Mouse (Mus musculus) MEL (cell line): Measurements from ENCODE around the gene Acr. TPM values are rescaled to one million over a fixed set of nuclear protein-coding genes. Genes with fewer than 3 reads are reported as not detected.

Source experiments
- DNase-seq: peaks from one replicate; pipeline ENCODE4 v3.0.0; 2011; ENCODE audit warnings: low read depth, low spot score
- H3K27ac ChIP-seq: 2 replicates; pipeline ENCODE4 v1.5.1; 2012; ENCODE audit warnings: low read depth, mild to moderate bottlenecking, control low read depth, low read length, moderate library complexity; ENCODE audit not compliant: control insufficient read depth
- H3K27me3 ChIP-seq, 2 experiments: fragments of 150-350 bp in 1 of 2; sonication (generic) in 1 of 2; 2 replicates each; pipeline ENCODE4 v1.6.1; 2012; ENCODE audit warnings: low read length in 2 of 2, mild to moderate bottlenecking in 2 of 2, improper control_type of control experiment in 1 of 2, moderate library complexity in 1 of 2; ENCODE audit not compliant: insufficient read depth in 2 of 2, control insufficient read depth in 1 of 2
- H3K36me3 ChIP-seq, 2 experiments: 2 replicates each; pipeline ENCODE4 v1.6.1; 2012 to 2014; ENCODE audit warnings: low read length in 2 of 2, improper control_type of control experiment in 1 of 2, inconsistent platforms in 1 of 2, mild to moderate bottlenecking in 1 of 2; ENCODE audit not compliant: insufficient read depth in 2 of 2, control insufficient read depth in 1 of 2
- H3K4me1 ChIP-seq, 2 experiments: fragments of 150-350 bp in 1 of 2; sonication (generic) in 1 of 2; 2 replicates each; pipeline ENCODE4 v1.6.1; 2012; ENCODE audit warnings: low read length in 2 of 2, improper control_type of control experiment in 1 of 2, mild to moderate bottlenecking in 1 of 2; ENCODE audit not compliant: insufficient read depth in 2 of 2, control insufficient read depth in 1 of 2
- H3K4me3 ChIP-seq, 2 experiments: fragments of 150-350 bp in 1 of 2; sonication (generic) in 1 of 2; 2 replicates each; pipeline ENCODE4 v1.5.1; 2012; ENCODE audit warnings: low read depth in 2 of 2, low read length in 2 of 2, mild to moderate bottlenecking in 2 of 2, moderate library complexity in 2 of 2, control low read depth in 1 of 2, improper control_type of control experiment in 1 of 2; ENCODE audit not compliant: control insufficient read depth in 1 of 2, insufficient read depth in 1 of 2
- H3K79me2 ChIP-seq: 2 replicates; pipeline ENCODE4 v1.6.1; 2012; ENCODE audit warnings: mild to moderate bottlenecking, low read length, moderate library complexity; ENCODE audit not compliant: control insufficient read depth, poor library complexity, insufficient read depth
- H3K9ac ChIP-seq: 2 replicates; pipeline ENCODE4 v1.6.1; 2012; ENCODE audit warnings: low read depth, mild to moderate bottlenecking, control low read depth, low read length, moderate library complexity; ENCODE audit not compliant: control insufficient read depth, poor library complexity, severe bottlenecking
- H3K9me3 ChIP-seq: fragments of 150-350 bp; sonication (generic); replicated peaks from 2 replicates; pipeline ENCODE4 v1.6.1; 2012; ENCODE audit warnings: mild to moderate bottlenecking, low read length, improper control_type of control experiment, moderate library complexity; ENCODE audit not compliant: insufficient read depth
- BHLHE40 ChIP-seq: IDR thresholded peaks from 2 replicates; pipeline ENCODE4 v1.6.1; 2012; ENCODE audit warnings: low read depth, mild to moderate bottlenecking, inconsistent platforms, low read length, improper control_type of control experiment, borderline replicate concordance
- CHD2 ChIP-seq: IDR thresholded peaks from 2 replicates; pipeline ENCODE4 v1.6.1; 2011; ENCODE audit warnings: low read length, improper control_type of control experiment
- E2F4 ChIP-seq: IDR thresholded peaks from 2 replicates; pipeline ENCODE4 v1.6.1; 2011; ENCODE audit warnings: low read depth, low read length, improper control_type of control experiment, borderline replicate concordance
- ELF1 ChIP-seq: IDR thresholded peaks from 2 replicates; pipeline ENCODE4 v1.6.1; 2014; ENCODE audit warnings: low read depth, mild to moderate bottlenecking, inconsistent platforms, low read length, improper control_type of control experiment, moderate library complexity
- EP300 ChIP-seq, 2 experiments: IDR thresholded peaks; 2 replicates each; pipeline ENCODE4 v1.6.1; 2011; ENCODE audit warnings: improper control_type of control experiment in 2 of 2, low read length in 2 of 2, low read depth in 1 of 2, mild to moderate bottlenecking in 1 of 2
- ETS1 ChIP-seq: IDR thresholded peaks from 2 replicates; pipeline ENCODE4 v1.6.1; 2012; ENCODE audit warnings: low read depth, mild to moderate bottlenecking, inconsistent platforms, low read length, improper control_type of control experiment, moderate library complexity
- GABPA ChIP-seq: IDR thresholded peaks from 2 replicates; pipeline ENCODE4 v1.6.1; 2012; ENCODE audit warnings: low read depth, mild to moderate bottlenecking, inconsistent platforms, low read length, improper control_type of control experiment, moderate library complexity
- GATA1 ChIP-seq: IDR thresholded peaks from 2 replicates; pipeline ENCODE4 v1.6.1; 2011; ENCODE audit warnings: low read depth, low read length, improper control_type of control experiment
- HCFC1 ChIP-seq: IDR thresholded peaks from 2 replicates; pipeline ENCODE4 v1.6.1; 2012; ENCODE audit warnings: low read depth, mild to moderate bottlenecking, inconsistent platforms, low read length, improper control_type of control experiment, moderate library complexity
- JUND ChIP-seq: IDR thresholded peaks from 2 replicates; pipeline ENCODE4 v1.6.1; 2011; ENCODE audit warnings: low read depth, mild to moderate bottlenecking, improper control_type of control experiment, low read length
- KAT2A ChIP-seq: conservative IDR thresholded peaks from 2 replicates; pipeline ENCODE4 v1.6.1; 2012; ENCODE audit warnings: low read depth, low read length, improper control_type of control experiment, inconsistent platforms
- MAFK ChIP-seq: IDR thresholded peaks from 2 replicates; pipeline ENCODE4 v1.6.1; 2011; ENCODE audit warnings: low read depth, mild to moderate bottlenecking, low read length, improper control_type of control experiment, borderline replicate concordance
- MEF2A ChIP-seq: IDR thresholded peaks from 2 replicates; pipeline ENCODE4 v1.6.1; 2014; ENCODE audit warnings: low read depth, mild to moderate bottlenecking, inconsistent platforms, low read length, improper control_type of control experiment; ENCODE audit not compliant: poor library complexity, insufficient replicate concordance, severe bottlenecking; ENCODE audit errors: extremely low read depth
- MXI1 ChIP-seq: IDR thresholded peaks from 2 replicates; pipeline ENCODE4 v1.6.1; 2011; ENCODE audit warnings: mild to moderate bottlenecking, low read depth, low read length, improper control_type of control experiment
- MYB ChIP-seq: IDR thresholded peaks from 2 replicates; pipeline ENCODE4 v1.6.1; 2011; ENCODE audit warnings: mild to moderate bottlenecking, low read depth, low read length, improper control_type of control experiment
- MYC ChIP-seq: IDR thresholded peaks from 2 replicates; pipeline ENCODE4 v1.6.1; 2011; ENCODE audit warnings: low read depth, mild to moderate bottlenecking, low read length, improper control_type of control experiment, moderate library complexity
- POLR2A ChIP-seq, 2 experiments: IDR thresholded peaks; 2 replicates each; pipeline ENCODE4 v1.6.1; 2011 to 2012; ENCODE audit warnings: low read length in 2 of 2, mild to moderate bottlenecking in 2 of 2, control low read depth in 1 of 2, improper control_type of control experiment in 1 of 2, low read depth in 1 of 2, moderate library complexity in 1 of 2; ENCODE audit not compliant: control insufficient read depth in 1 of 2, insufficient read depth in 1 of 2, poor library complexity in 1 of 2
- POLR2AphosphoS2 ChIP-seq: IDR thresholded peaks from 2 replicates; pipeline ENCODE4 v1.6.1; 2011; ENCODE audit warnings: low read length, improper control_type of control experiment
- POLR2AphosphoS5 ChIP-seq: IDR thresholded peaks from 2 replicates; pipeline ENCODE4 v1.6.1; 2012; ENCODE audit warnings: low read depth, borderline replicate concordance, mild to moderate bottlenecking, inconsistent platforms, low read length, moderate library complexity, mixed read lengths
- RCOR1 ChIP-seq: IDR thresholded peaks from 2 replicates; pipeline ENCODE4 v1.6.1; 2012; ENCODE audit warnings: low read depth, mild to moderate bottlenecking, inconsistent platforms, low read length, improper control_type of control experiment
- SIN3A ChIP-seq: IDR thresholded peaks from 2 replicates; pipeline ENCODE4 v1.6.1; 2012; ENCODE audit warnings: low read length, improper control_type of control experiment, inconsistent platforms
- TAL1 ChIP-seq: IDR thresholded peaks from 2 replicates; pipeline ENCODE4 v1.6.1; 2012; ENCODE audit warnings: mild to moderate bottlenecking, inconsistent platforms, low read length, moderate library complexity, mixed read lengths
- TBP ChIP-seq: IDR thresholded peaks from 2 replicates; pipeline ENCODE4 v1.8.0; 2011; ENCODE audit warnings: low read depth, low read length, improper control_type of control experiment
- TCF12 ChIP-seq: IDR thresholded peaks from 2 replicates; pipeline ENCODE4 v1.6.1; 2014; ENCODE audit warnings: low read depth, mild to moderate bottlenecking, inconsistent platforms, low read length, improper control_type of control experiment, moderate library complexity
- USF2 ChIP-seq, 2 experiments: IDR thresholded peaks; 2 replicates each; pipeline ENCODE4 v1.6.1; 2011 to 2012; ENCODE audit warnings: improper control_type of control experiment in 2 of 2, low read length in 2 of 2, borderline replicate concordance in 1 of 2, inconsistent platforms in 1 of 2, low read depth in 1 of 2, mild to moderate bottlenecking in 1 of 2; ENCODE audit not compliant: insufficient read depth in 1 of 2
- ZC3H11A ChIP-seq: IDR thresholded peaks from 2 replicates; pipeline ENCODE4 v1.6.1; 2012; ENCODE audit warnings: low read depth, mild to moderate bottlenecking, inconsistent platforms, low read length, improper control_type of control experiment
- ZKSCAN1 ChIP-seq: IDR thresholded peaks from 2 replicates; pipeline ENCODE4 v1.6.1; 2012; ENCODE audit warnings: low read depth, mild to moderate bottlenecking, inconsistent platforms, low read length, improper control_type of control experiment, moderate library complexity
- ZMIZ1 ChIP-seq: IDR thresholded peaks from 2 replicates; pipeline ENCODE4 v1.6.1; 2012; ENCODE audit warnings: low read depth, mild to moderate bottlenecking, inconsistent platforms, low read length, improper control_type of control experiment, moderate library complexity
- polyA plus RNA-seq, 2 experiments: library from polyadenylated mRNA; stranded (reverse) in 1 of 2; unstranded in 1 of 2; fragments of >175 nt in 1 of 2; fragments of >200 nt in 1 of 2; gene quantifications; 2 replicates each; pipeline versions ENCODE4 v1.2.1 to v1.2.4; 2012; ENCODE audit warnings: low replicate concordance in 2 of 2, low read depth in 1 of 2; ENCODE audit not compliant: insufficient read length in 2 of 2, insufficient read depth in 1 of 2, missing spikeins in 1 of 2
- total RNA-seq: library from RNA; depleted of rRNA; stranded (reverse); fragments of 300-350 nt; gene quantifications from 2 replicates; pipeline ENCODE4 v1.2.3, GENCODE M21; 2012

Acr gene
- total and polyA plus RNA-seq, 3 experiments, result 0.15 TPM; not detected in 2

DNA sequence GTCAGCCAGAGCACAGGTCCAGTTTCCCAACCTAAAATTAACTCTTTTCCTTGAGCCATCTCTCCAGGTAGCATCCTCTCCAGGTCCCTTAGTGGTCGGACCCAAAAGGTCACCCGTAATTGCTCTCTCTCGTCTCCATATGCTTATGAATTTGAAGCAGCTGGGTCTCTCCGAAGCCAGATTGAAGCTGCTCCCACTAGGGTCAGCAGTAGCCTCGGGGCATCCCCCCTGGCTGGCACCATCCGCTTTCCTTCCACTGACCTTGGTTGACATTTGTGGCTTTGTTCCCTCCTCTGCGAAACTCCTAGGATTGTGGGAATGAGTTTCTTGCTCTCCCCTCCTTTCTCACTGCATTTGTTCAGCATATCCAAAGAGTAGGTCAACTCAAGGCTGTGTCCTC lies 24.0 kb upstream of the Acr start:
- H3K27ac ChIP-seq, result no peak overlapping the region
- TF ChIP-seq CHD2, result no peak
- no peak for TF ChIP-seq RCOR1
- no peak for TF ChIP-seq JUND
- no peak for TF ChIP-seq TCF12
- no peak for TF ChIP-seq BHLHE40
- TF ChIP-seq E2F4, result no peak
- TF ChIP-seq MYB, result no peak
- no peak for TF ChIP-seq TBP
- TF ChIP-seq MEF2A, result no peak
- TF ChIP-seq POLR2A (IDR thresholded peaks at IDR 0.05; ENCODE audit: control insufficient read depth in 1 of 2, insufficient read depth in 1 of 2, low read depth in 1 of 2, low read length in 2 of 2, poor library complexity in 1 of 2), result no peak
- TF ChIP-seq ETS1, result no peak
- no peak for TF ChIP-seq TAL1
- no peak for TF ChIP-seq MAFK
- TF ChIP-seq MXI1, result no peak
- TF ChIP-seq USF2 (IDR thresholded peaks at IDR 0.05; ENCODE audit: borderline replicate concordance in 1 of 2, insufficient read depth in 1 of 2, low read depth in 1 of 2, low read length in 2 of 2), result no peak
- no peak for TF ChIP-seq POLR2AphosphoS2
- no peak for TF ChIP-seq SIN3A
- TF ChIP-seq KAT2A, result no peak
- TF ChIP-seq MYC, result no peak
- TF ChIP-seq POLR2AphosphoS5, result no peak
- H3K9me3 ChIP-seq, result no peaks in the 10 kb centered on the region
- no peaks in the 10 kb centered on the region for H3K4me1 ChIP-seq
- H3K27me3 ChIP-seq, result no peaks in the 10 kb centered on the region
- H3K79me2 ChIP-seq, result no peaks in the 10 kb centered on the region
- no peak for DNase-seq
- no peak overlapping the region for H3K9ac ChIP-seq
- no peaks in the 10 kb centered on the region; a peak in 2 of 4 replicates for H3K36me3 ChIP-seq
- no peak overlapping the region for H3K4me3 ChIP-seq

DNA sequence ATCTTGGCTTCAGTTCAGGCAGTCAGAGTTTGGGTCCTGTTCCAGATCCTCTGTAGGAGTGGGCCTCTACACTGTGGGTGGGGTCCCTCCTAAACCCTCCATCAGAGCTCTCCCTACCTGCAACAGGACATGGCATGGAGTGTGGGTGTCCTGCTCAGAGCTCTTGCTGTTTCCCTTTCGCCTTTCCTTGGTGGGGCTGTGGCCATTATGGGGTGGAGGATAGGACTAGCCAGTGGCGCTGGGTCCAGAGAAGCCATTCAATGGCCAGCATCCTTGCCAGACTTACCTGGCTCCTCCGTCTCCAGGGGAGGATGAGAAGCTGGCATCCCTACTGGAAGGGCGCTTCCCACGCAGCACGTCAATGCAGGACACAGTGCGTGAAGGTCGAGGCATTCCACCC lies 20.8 kb upstream of the Acr start:
- Histone ChIP-seq H3K79me2 (no peaks in the 10 kb centered on the region), H3K36me3 (no peaks in the 10 kb centered on the region; a peak in 1 of 4 replicates), H3K4me3 (no peak overlapping the region), H3K27ac (no peak overlapping the region), H3K4me1 (no peaks in the 10 kb centered on the region)
- no peak for DNase-seq
- no peak for TF ChIP-seq CHD2
- no peak for TF ChIP-seq GATA1
- TF ChIP-seq ZMIZ1, result no peak
- no peak for TF ChIP-seq ELF1
- no peak for TF ChIP-seq MXI1
- TF ChIP-seq ETS1, result no peak
- TF ChIP-seq MEF2A, result no peak
- TF ChIP-seq E2F4, result no peak
- TF ChIP-seq HCFC1, result no peak
- TF ChIP-seq JUND, result no peak
- TF ChIP-seq RCOR1, result no peak
- no peak for TF ChIP-seq MAFK
- TF ChIP-seq MYC, result no peak
- TF ChIP-seq POLR2AphosphoS5, result no peak
- TF ChIP-seq ZKSCAN1, result no peak
- no peak for TF ChIP-seq TBP
- TF ChIP-seq EP300 (IDR thresholded peaks at IDR 0.05; ENCODE audit: low read depth in 1 of 2, low read length in 2 of 2), result no peak
- no peak for TF ChIP-seq BHLHE40
- TF ChIP-seq ZC3H11A, result no peak
- no peak for TF ChIP-seq GABPA
- TF ChIP-seq, all 39 proteins: peak for 0
- H3K9me3 ChIP-seq, result no peaks in the 10 kb centered on the region
- no peak overlapping the region for H3K9ac ChIP-seq
- H3K27me3 ChIP-seq, result no peaks in the 10 kb centered on the region
